Comparison of ENCODE assay signal across 28 mouse cellular contexts in genomic region chr13:45040195-45040594, GRCm38 (mm10). TPM values are rescaled to one million over a fixed set of nuclear protein-coding genes. Genes with fewer than 3 reads are reported as not detected.
A peak's percentile ranks its signal among the peaks of the same experiment; 100 is the strongest.
DNase-seq lines count a peak whose midpoint lies in the region; ATAC-seq and TF ChIP-seq lines count a peak whose summit lies in the region.
"Had no signal": no experiment of that assay in that cellular context is flagged by ENCODE, and none has a peak within 500 bp of the region (broad histone marks: within the 10 kb centered on the region; RNA-seq: fewer than 3 reads in every experiment).

No protein-coding gene starts in this region.

- H3K4me2 ChIP-seq in lung, embryonic 14.5 days, result no peak overlapping the region
- H3K4me2 ChIP-seq: embryonic facial prominence, embryonic 12.5 days; embryonic facial prominence, embryonic 15.5 days; heart, embryonic 11.5 days; hindbrain, embryonic 12.5 days; hindbrain, embryonic 15.5 days had no signal

- no peaks in the 10 kb centered on the region for H3K36me3 ChIP-seq in lung, embryonic 14.5 days (ENCODE audit: insufficient read depth)
- H3K36me3 ChIP-seq: embryonic facial prominence, embryonic 12.5 days; embryonic facial prominence, embryonic 15.5 days; hindbrain, embryonic 12.5 days; hindbrain, embryonic 15.5 days had no signal

- no peak overlapping the region for H3K9ac ChIP-seq in lung, embryonic 14.5 days
- H3K9ac ChIP-seq: embryonic facial prominence, embryonic 12.5 days; embryonic facial prominence, embryonic 15.5 days; forebrain, postnatal 0 days; hindbrain, embryonic 12.5 days; hindbrain, embryonic 15.5 days had no signal

- DNase-seq in CD4-positive, CD25-positive, alpha-beta regulatory T cell, adult 2 months (ENCODE audit: low read depth, low spot score), result peak; percentile 11
- no peak for DNase-seq in lung, embryonic 14.5 days
- no peak for DNase-seq in lung, postnatal 10 days
- peak; percentile 18 for DNase-seq in 416B (ENCODE audit: low read depth)
- DNase-seq in cerebellum, postnatal 14 days, result no peak
- DNase-seq in left cerebral cortex, postnatal 10 days (ENCODE audit: extremely low spot score in 1 of 2, low spot score in 2 of 2), result no peak
- DNase-seq: adrenal gland, postnatal 10 days; adrenal gland, postnatal 36 days; B cell, adult 2 months; cerebellum, adult 18-20 months; cerebellum, adult 9-10 months; cerebellum, postnatal 25 days; forebrain, postnatal 0 days; gastrocnemius, adult 2 months; gastrocnemius, postnatal 14 days; heart, adult 2 months had no signal

- H3K9me3 ChIP-seq in lung, embryonic 14.5 days (ENCODE audit: low read depth, low read length), result no peaks in the 10 kb centered on the region
- H3K9me3 ChIP-seq: embryonic facial prominence, embryonic 12.5 days; embryonic facial prominence, embryonic 15.5 days; hindbrain, embryonic 12.5 days; hindbrain, embryonic 15.5 days had no signal

- H3K27me3 ChIP-seq in lung, embryonic 14.5 days (ENCODE audit: insufficient read depth, low read length), result no peaks in the 10 kb centered on the region
- H3K27me3 ChIP-seq: embryonic facial prominence, embryonic 12.5 days; embryonic facial prominence, embryonic 15.5 days; hindbrain, embryonic 12.5 days; hindbrain, embryonic 15.5 days had no signal

- ATAC-seq in CD4-positive, CD25-positive, alpha-beta regulatory T cell, adult 4 months, result no peak
- no peak for ATAC-seq in lung, embryonic 14.5 days (ENCODE audit: insufficient read depth)
- 0 out of 2 replicates have a peak, but pooled peaks have one; percentile 33 for ATAC-seq in granulocyte monocyte progenitor cell, adult 5-6 weeks (replicated peaks; ENCODE audit: poor library complexity, severe bottlenecking)
- ATAC-seq: forebrain, embryonic 14.5 days; forebrain, postnatal 0 days; Patski had no signal

- no peaks in the 10 kb centered on the region for H3K4me1 ChIP-seq in lung, embryonic 14.5 days (ENCODE audit: insufficient read depth)
- H3K4me1 ChIP-seq: embryonic facial prominence, embryonic 15.5 days; hindbrain, embryonic 15.5 days had no signal

- intact Hi-C loops in left cerebral cortex, postnatal 10 days (cut with DNase I), result no loop called here

- peak overlapping the region; percentile 12; the same call in 1 of the 2 replicates for H3K27ac ChIP-seq in lung, embryonic 14.5 days (ENCODE audit: low read depth)
- H3K27ac ChIP-seq: embryonic facial prominence, embryonic 12.5 days; embryonic facial prominence, embryonic 15.5 days; gastrocnemius, adult 2 months; heart, adult 2 months; hindbrain, embryonic 12.5 days; hindbrain, embryonic 15.5 days had no signal

- H3K4me3 ChIP-seq in lung, embryonic 14.5 days (ENCODE audit: low read depth, low read length), result no peak overlapping the region
- H3K4me3 ChIP-seq: embryonic facial prominence, embryonic 12.5 days; embryonic facial prominence, embryonic 15.5 days; gastrocnemius, adult 2 months; heart, adult 2 months; hindbrain, embryonic 12.5 days; hindbrain, embryonic 15.5 days had no signal

- TF ChIP-seq CTCF in lung, embryonic 14.5 days (IDR thresholded peaks at IDR 0.05; ENCODE audit: low read depth), result no peak

- 52% methylated on average over 4 of the region's 4 CpGs for WGBS in lung, embryonic 14.5 days

RNA-seq across cellular contexts. Expression of gene Dtnbp1, which starts 38.2 kb away (rescaled TPM):
- polyA plus RNA-seq in CD4-positive, CD25-positive, alpha-beta regulatory T cell, adult 4 months (2017; shearing (Covaris generic)), result 1 to 10 TPM; 5.3 to 8.9 TPM
- 73.3 and 75.8 TPM in 2 replicates for polyA plus RNA-seq in lung, embryonic 14.5 days (2014; fragmentation: Nextera tagmentation; extraction: Ambion mirVana)
- 96.7 and 119 TPM in 2 replicates for total RNA-seq in granulocyte monocyte progenitor cell, adult 5-6 weeks (2014; fragmentation: Nextera tagmentation)
- total RNA-seq in granulocyte monocyte progenitor cell, adult 5-6 weeks (2017), result 78.5 and 90.6 TPM in 2 replicates
- 10 to 100 TPM; 78.4 to 80.9 TPM for total RNA-seq in left cerebral cortex, postnatal 10 days (2021)

RNA-seq across cellular contexts. Expression of gene Gm9817, which starts 38.3 kb away (rescaled TPM):
- under 1 TPM in 1 of 2 experiments, not detected in 1; 0.26 TPM for polyA plus RNA-seq in CD4-positive, CD25-positive, alpha-beta regulatory T cell, adult 4 months (2017; shearing (Covaris generic))
- polyA plus RNA-seq in lung, embryonic 14.5 days (2014; fragmentation: Nextera tagmentation; extraction: Ambion mirVana), result not detected in 2 replicates
- not detected in 2 replicates for total RNA-seq in granulocyte monocyte progenitor cell, adult 5-6 weeks (2014; fragmentation: Nextera tagmentation)
- total RNA-seq in granulocyte monocyte progenitor cell, adult 5-6 weeks (2017), result not detected in 2 replicates
- under 1 TPM in 1 of 2 experiments, not detected in 1; 0.17 TPM for total RNA-seq in left cerebral cortex, postnatal 10 days (2021)
- total RNA-seq: forebrain, postnatal 0 days; hematopoietic stem cell, adult 5-6 weeks had no signal
- polyA plus RNA-seq: embryonic facial prominence, embryonic 12.5 days; forebrain, embryonic 11.5 days; forebrain, postnatal 0 days; heart, adult 2 months; heart, embryonic 11.5 days; hindbrain, embryonic 12.5 days; intestine, embryonic 14.5 days; Patski had no signal

Comparison
In these comparisons a context has a peak if more than half of its experiments do, and no peak if none do; other contexts are left out.
1. DNase-seq: peak in CD4-positive, CD25-positive, alpha-beta regulatory T cell, adult 2 months (single experiment) and 416B (single experiment); none in lung, embryonic 14.5 days (single experiment), lung, postnatal 10 days (single experiment), cerebellum, postnatal 14 days (0 of 2) and left cerebral cortex, postnatal 10 days (0 of 2).